Mouse (Mus musculus) CH12.LX (cell line): ENCODE results near the gene Bnipl. TPM values are rescaled to one million over a fixed set of nuclear protein-coding genes. Genes with fewer than 3 reads are reported as not detected.

ENCODE experiments used
- DNase-seq: peaks from one replicate; pipeline ENCODE4 v3.0.0-alpha.2; 2013; ENCODE audit errors: extremely low read depth
- H3K27ac ChIP-seq: 2 replicates; pipeline ENCODE4 v1.5.1; 2012; ENCODE audit warnings: low read depth, mild to moderate bottlenecking, control low read depth, moderate library complexity; ENCODE audit not compliant: insufficient read depth
- H3K27me3 ChIP-seq: replicated peaks from 2 replicates; pipeline ENCODE3; 2012; ENCODE audit warnings: inconsistent platforms
- H3K36me3 ChIP-seq, 2 experiments: replicated peaks in 1 of 2; 2 replicates each; pipeline versions ENCODE3 to v1.6.1; 2012; ENCODE audit warnings: inconsistent platforms in 1 of 2, low read length in 1 of 2, mild to moderate bottlenecking in 1 of 2, mixed read lengths in 1 of 2, moderate library complexity in 1 of 2; ENCODE audit not compliant: control insufficient read depth in 1 of 2, insufficient read depth in 1 of 2
- H3K4me1 ChIP-seq, 2 experiments: 2 replicates each; pipeline ENCODE4 v1.6.1; 2012; ENCODE audit warnings: inconsistent platforms in 1 of 2, moderate library complexity in 1 of 2; ENCODE audit not compliant: insufficient read depth in 2 of 2, control insufficient read depth in 1 of 2
- H3K4me2 ChIP-seq: 2 replicates; pipeline ENCODE4 v1.6.1; 2012; ENCODE audit warnings: low read depth, mild to moderate bottlenecking, control low read depth; ENCODE audit not compliant: poor library complexity, insufficient read depth, severe bottlenecking
- H3K4me3 ChIP-seq, 3 experiments: fragments of 150-350 bp in 1 of 3; sonication (generic) in 1 of 3; replicated peaks in 1 of 3; 2 replicates each; pipeline versions ENCODE3 to v1.5.1; 2011 to 2012; ENCODE audit warnings: low read depth in 2 of 3, low read length in 2 of 3, mild to moderate bottlenecking in 2 of 3, moderate library complexity in 2 of 3, control low read depth in 1 of 3, improper control_type of control experiment in 1 of 3, inconsistent platforms in 1 of 3, mixed read lengths in 1 of 3; ENCODE audit not compliant: poor library complexity in 1 of 3
- H3K79me2 ChIP-seq: replicated peaks from 2 replicates; pipeline ENCODE4 v1.6.1; 2012; ENCODE audit warnings: mild to moderate bottlenecking, moderate library complexity; ENCODE audit not compliant: control insufficient read depth, poor library complexity, insufficient read depth, severe bottlenecking; ENCODE audit errors: extremely low read depth
- H3K9ac ChIP-seq: 2 replicates; pipeline ENCODE4 v1.6.1; 2012; ENCODE audit warnings: low read depth, mild to moderate bottlenecking, control low read depth, moderate library complexity; ENCODE audit not compliant: insufficient read depth
- H3K9me3 ChIP-seq: replicated peaks from 2 replicates; pipeline ENCODE3; 2012; ENCODE audit warnings: low read length, inconsistent platforms, mixed read lengths
- BHLHE40 ChIP-seq: IDR thresholded peaks from 2 replicates; pipeline ENCODE4 v1.6.1; 2011; ENCODE audit warnings: mild to moderate bottlenecking, low read depth, low read length, improper control_type of control experiment
- CHD2 ChIP-seq: IDR thresholded peaks from 2 replicates; pipeline ENCODE4 v1.6.1; 2011; ENCODE audit warnings: low read length, improper control_type of control experiment
- CTCF ChIP-seq, 2 experiments: IDR thresholded peaks in 1 of 2; conservative IDR thresholded peaks in 1 of 2; 2 replicates each; pipeline ENCODE4 v1.5.1; 2011 to 2012; ENCODE audit warnings: low read depth in 2 of 2, low read length in 2 of 2, improper control_type of control experiment in 1 of 2, inconsistent platforms in 1 of 2, mild to moderate bottlenecking in 1 of 2, moderate library complexity in 1 of 2
- E2F4 ChIP-seq: IDR thresholded peaks from 2 replicates; pipeline ENCODE4 v1.6.1; 2011; ENCODE audit warnings: low read depth, low read length, improper control_type of control experiment; ENCODE audit not compliant: insufficient replicate concordance
- ELF1 ChIP-seq: IDR thresholded peaks from 2 replicates; pipeline ENCODE4 v1.6.1; 2014; ENCODE audit warnings: low read depth, mild to moderate bottlenecking, inconsistent platforms, low read length, improper control_type of control experiment
- EP300 ChIP-seq: IDR thresholded peaks from 2 replicates; pipeline ENCODE4 v1.6.1; 2011; ENCODE audit warnings: low read length, improper control_type of control experiment
- ETS1 ChIP-seq: conservative IDR thresholded peaks from 2 replicates; pipeline ENCODE4 v1.6.1; 2012; ENCODE audit warnings: low read depth, mild to moderate bottlenecking, inconsistent platforms, low read length, improper control_type of control experiment, moderate library complexity
- GABPA ChIP-seq: IDR thresholded peaks from 2 replicates; pipeline ENCODE4 v1.6.1; 2012; ENCODE audit warnings: low read depth, low read length, improper control_type of control experiment, inconsistent platforms; ENCODE audit not compliant: insufficient replicate concordance
- JUN ChIP-seq: IDR thresholded peaks from 2 replicates; pipeline ENCODE4 v1.6.1; 2011; ENCODE audit warnings: low read depth, mild to moderate bottlenecking, low read length, improper control_type of control experiment, moderate library complexity; ENCODE audit not compliant: insufficient read depth
- MAX ChIP-seq: IDR thresholded peaks from 2 replicates; pipeline ENCODE4 v1.6.1; 2011; ENCODE audit warnings: low read length, improper control_type of control experiment
- MAZ ChIP-seq: IDR thresholded peaks from 2 replicates; pipeline ENCODE4 v1.6.1; 2012; ENCODE audit warnings: low read depth, mild to moderate bottlenecking, inconsistent platforms, low read length, improper control_type of control experiment, moderate library complexity
- MXI1 ChIP-seq: IDR thresholded peaks from 2 replicates; pipeline ENCODE4 v1.6.1; 2011; ENCODE audit warnings: mild to moderate bottlenecking, low read depth, low read length, improper control_type of control experiment
- MYC ChIP-seq: IDR thresholded peaks from 2 replicates; pipeline ENCODE4 v1.6.1; 2011; ENCODE audit warnings: low read depth, mild to moderate bottlenecking, improper control_type of control experiment, low read length
- PAX5 ChIP-seq: IDR thresholded peaks from 2 replicates; pipeline ENCODE4 v1.6.1; 2012; ENCODE audit warnings: low read length, inconsistent platforms, mixed read lengths
- RCOR1 ChIP-seq: conservative IDR thresholded peaks from 2 replicates; pipeline ENCODE4 v1.6.1; 2012; ENCODE audit warnings: low read depth, mild to moderate bottlenecking, inconsistent platforms, low read length, improper control_type of control experiment
- SIN3A ChIP-seq: IDR thresholded peaks from 2 replicates; pipeline ENCODE4 v1.6.1; 2012; ENCODE audit warnings: low read length, improper control_type of control experiment, inconsistent platforms
- TBP ChIP-seq: conservative IDR thresholded peaks from 2 replicates; pipeline ENCODE4 v1.6.1; 2011; ENCODE audit warnings: low read depth, low read length, improper control_type of control experiment
- TCF12 ChIP-seq: IDR thresholded peaks from 2 replicates; pipeline ENCODE4 v1.6.1; 2014; ENCODE audit warnings: low read depth, mild to moderate bottlenecking, inconsistent platforms, low read length, improper control_type of control experiment
- ZC3H11A ChIP-seq: IDR thresholded peaks from 2 replicates; pipeline ENCODE4 v1.6.1; 2012; ENCODE audit warnings: low read depth, mild to moderate bottlenecking, inconsistent platforms, low read length, improper control_type of control experiment
- ZMIZ1 ChIP-seq: IDR thresholded peaks from 2 replicates; pipeline ENCODE4 v1.6.1; 2012; ENCODE audit warnings: low read depth, mild to moderate bottlenecking, inconsistent platforms, low read length, improper control_type of control experiment
- ZNF384 ChIP-seq: IDR thresholded peaks from 2 replicates; pipeline ENCODE4 v1.6.1; 2012; ENCODE audit warnings: low read depth, low read length, improper control_type of control experiment, inconsistent platforms
- dilution Hi-C: fragments of 300-500 bp; cut with MboI; formaldehyde crosslinking; loops from 2 replicates; pipeline ENCODE4 v1.14.3; 2020; ENCODE audit warnings: low sequenced_read_pairs; ENCODE audit not compliant: extremely low pct_unique_long_range_greater_than_20kb, extremely low pct_ligation_motif_present
- in situ Hi-C: fragments of 300-500 bp; cut with MboI; formaldehyde crosslinking; loops from 3 replicates; pipeline ENCODE4 v1.14.3; 2019; ENCODE audit warnings: low sequenced_read_pairs, low pct_ligation_motif_present, low pct_unique_long_range_greater_than_20kb, mixed read lengths
- polyA plus RNA-seq: library from polyadenylated mRNA; unstranded; fragments of >175 nt; gene quantifications from 2 replicates; pipeline ENCODE4 v1.2.1, GENCODE M21; 2012; ENCODE audit warnings: low read depth; ENCODE audit not compliant: insufficient read length
- total RNA-seq, 2 experiments: library from RNA; depleted of rRNA; stranded (reverse); fragments of 300-350 nt in 1 of 2; fragments of >200 nt in 1 of 2; gene quantifications; 2 replicates each; pipeline ENCODE4 v1.2.3; 2012 to 2014

The Bnipl gene
- total and polyA plus RNA-seq, 3 experiments: 0.33 TPM; not detected in 2

- dilution Hi-C loops: no loop called here
Observed at GRCm38 (mm10) chr3:95291041-95291440, 40.0 kb upstream of the Bnipl start.

GRCm38 (mm10) chr3:95290156-95290555 is 39.2 kb upstream of the Bnipl start:
- no peak overlapping the region for H3K27ac ChIP-seq
- H3K27me3 ChIP-seq: no peaks in the 10 kb centered on the region
- in situ Hi-C loops: no loop called here
- H3K9ac ChIP-seq: no peak overlapping the region
- TF ChIP-seq ETS1: no peak
- no peak for TF ChIP-seq E2F4
- no peak for TF ChIP-seq MYC
- TF ChIP-seq MXI1: no peak
- TF ChIP-seq, all 38 proteins: peak for 0
- Histone ChIP-seq H3K79me2 (no peaks in the 10 kb centered on the region), H3K4me3 (no peak overlapping the region), H3K9me3 (no peaks in the 10 kb centered on the region), H3K36me3 (peaks cover 20 to 43% of the 10 kb centered on the region in 2 experiments), H3K4me1 (peaks cover 0 to 19% of the 10 kb centered on the region in 2 experiments; a peak in 3 of 4 replicates), H3K4me2 (no peak overlapping the region)
- dilution Hi-C loops: no loop called here
- DNase-seq: no peak

More at GRCm38 (mm10) chr3:95291041-95291440, 40.0 kb upstream of the Bnipl start:
- Histone ChIP-seq H3K27ac (no peak overlapping the region), H3K27me3 (no peaks in the 10 kb centered on the region), H3K4me1 (peaks cover 0 to 19% of the 10 kb centered on the region in 2 experiments; a peak in 3 of 4 replicates), H3K79me2 (no peaks in the 10 kb centered on the region), H3K36me3 (peaks cover 25 to 50% of the 10 kb centered on the region in 2 experiments), H3K4me2 (no peak overlapping the region), H3K9ac (no peak overlapping the region), H3K9me3 (no peaks in the 10 kb centered on the region), H3K4me3 (no peak overlapping the region)
- DNase-seq: no peak
- no peak for TF ChIP-seq BHLHE40
- TF ChIP-seq TCF12: no peak
- TF ChIP-seq CTCF (conservative IDR thresholded peaks at IDR 0.05 in 1 of 2, IDR thresholded peaks at IDR 0.05 in 1 of 2; ENCODE audit: low read depth in 2 of 2, low read length in 2 of 2): no peak
- TF ChIP-seq ZMIZ1: no peak
- TF ChIP-seq JUN: no peak
- no peak for TF ChIP-seq E2F4
- TF ChIP-seq EP300: no peak
- TF ChIP-seq MAX: no peak
- TF ChIP-seq PAX5: no peak
- no peak for TF ChIP-seq GABPA
- TF ChIP-seq MAZ: no peak
- TF ChIP-seq ZC3H11A: no peak
- TF ChIP-seq CHD2: no peak
- no peak for TF ChIP-seq ZNF384
- TF ChIP-seq TBP: no peak
- TF ChIP-seq ELF1: no peak
- TF ChIP-seq SIN3A: no peak
- TF ChIP-seq RCOR1: no peak
- in situ Hi-C loops: no loop called here
